Mouse (Mus musculus): ENCODE results near the gene Mcm2.

DNA sequence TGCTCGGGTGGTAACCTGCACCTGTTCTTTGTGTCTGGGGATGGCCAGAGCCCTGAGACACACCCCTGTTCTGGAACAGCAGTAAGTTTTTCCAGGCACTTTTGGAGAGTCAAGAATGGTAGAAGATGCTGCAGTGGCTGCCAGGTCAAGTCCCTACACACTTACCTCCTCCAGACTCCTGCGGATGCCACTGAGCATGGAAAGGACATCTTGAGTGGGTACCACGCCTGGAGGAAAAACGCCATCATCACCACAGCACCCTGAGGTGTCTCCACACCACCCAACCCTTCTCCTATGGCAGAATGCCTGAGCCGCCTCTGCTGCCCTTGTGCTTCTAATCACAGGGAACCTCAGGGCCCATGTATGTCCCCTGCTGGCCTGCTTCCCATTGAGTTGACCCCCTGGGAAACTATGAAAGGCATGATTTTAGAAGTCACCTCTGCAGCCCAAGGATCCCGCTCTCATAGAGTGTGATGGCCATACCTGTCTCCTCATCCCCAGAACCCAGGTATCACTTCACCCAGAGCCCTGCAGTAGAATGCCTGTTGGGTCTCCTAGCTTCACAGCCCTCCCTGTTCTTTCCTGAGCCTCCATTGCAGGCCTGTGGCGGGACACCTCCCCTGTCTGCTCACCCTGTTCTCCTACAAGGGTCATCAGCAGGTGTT lies 53.5 kb downstream of the Mcm2 start:
- TF ChIP-seq CTCF (IDR thresholded peaks at IDR 0.05; ENCODE audit: low read depth) = no peak
- no peak for TF ChIP-seq EP300 (IDR thresholded peaks at IDR 0.05; ENCODE audit: low read depth)

All from heart, postnatal 0 days (tissue).